Mouse (Mus musculus): Measurements from ENCODE around the gene Col28a1. TPM values are rescaled to one million over a fixed set of nuclear protein-coding genes. Genes with fewer than 3 reads are reported as not detected.

Gene Col28a1
- 0.12 and 0.17 TPM in 2 replicates for polyA plus RNA-seq (2015; fragmentation: Nextera tagmentation; extraction: Ambion mirVana)

DNA sequence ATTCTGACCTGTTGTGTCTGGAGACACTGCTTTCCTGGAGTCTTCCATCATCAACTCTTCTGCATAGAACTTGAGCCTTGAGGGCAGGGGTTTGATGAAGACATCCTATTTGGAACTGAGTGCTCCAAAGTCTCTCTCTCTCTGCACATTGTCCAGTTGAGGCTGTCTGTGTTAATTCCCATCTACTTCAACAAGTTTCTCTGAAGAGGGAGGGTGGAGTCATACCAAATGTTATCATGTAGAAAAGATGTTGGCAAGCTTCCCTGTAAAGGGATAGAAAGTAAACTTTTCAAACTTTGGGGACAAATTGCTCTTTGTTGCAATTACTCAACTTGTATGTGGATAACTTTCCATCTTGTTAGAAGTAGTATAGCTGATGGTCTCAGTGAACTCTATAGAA, at the start of gene Col28a1:
Gene Col28a1 (minus strand): TSS at position 101 of the 400 bp plus-strand sequence.

DNA sequence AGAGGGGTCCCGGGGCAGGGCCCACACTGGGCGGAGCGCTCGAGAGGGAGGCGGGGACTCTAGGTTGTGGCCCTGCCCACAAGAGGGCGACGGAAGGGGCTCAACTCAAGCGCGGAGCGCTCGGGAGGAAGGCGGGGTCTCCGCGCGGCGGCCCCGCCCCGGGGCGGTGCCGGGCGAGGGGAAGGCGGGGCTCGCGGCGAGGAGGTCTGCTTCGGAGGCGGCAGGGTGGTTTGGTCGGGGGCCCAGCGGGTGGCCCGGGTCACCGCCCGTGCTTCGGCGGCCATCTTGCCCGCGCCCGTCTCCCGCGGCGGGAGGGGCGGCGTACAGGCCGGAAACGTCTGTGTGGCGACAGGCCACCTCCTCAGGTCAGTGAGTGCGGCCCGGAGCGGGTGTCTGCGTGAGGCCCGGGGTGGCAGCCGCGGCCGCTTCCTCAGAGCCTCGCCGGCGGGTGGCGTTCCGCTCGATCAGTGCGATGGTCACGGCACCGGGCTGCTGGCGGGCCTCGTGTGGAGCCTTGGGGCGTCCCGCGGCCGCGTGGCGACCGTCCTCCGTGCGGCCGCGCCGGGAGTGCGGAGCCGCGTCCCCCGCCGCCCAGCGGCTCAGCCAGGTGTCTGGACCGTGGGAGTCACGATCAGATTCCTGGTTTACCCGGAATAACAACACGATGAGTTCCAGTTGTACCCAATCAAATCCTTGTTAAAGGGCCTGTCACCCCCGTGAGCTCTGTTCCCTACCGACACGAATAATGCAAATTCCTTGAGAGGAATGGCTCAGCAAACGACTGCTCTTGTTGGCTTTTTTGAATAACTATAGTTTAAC, 16.8 kb upstream of the Col28a1 start, which contains the start of gene Mios:
Gene Mios (plus strand): TSS at position 176 of the 819 bp plus-strand sequence.

Other genes with a start within 250 kb of the Col28a1 start
- gene Mios, start 16.6 kb upstream of the Col28a1 start, polyA plus RNA-seq (2015; fragmentation: Nextera tagmentation; extraction: Ambion mirVana): 14.4 and 16.2 TPM in 2 replicates
- gene Rpa3, start 66.6 kb upstream of the Col28a1 start, polyA plus RNA-seq (2015; fragmentation: Nextera tagmentation; extraction: Ambion mirVana): 148 and 184 TPM in 2 replicates
- 15.2 and 15.7 TPM in 2 replicates for gene Umad1, start 66.7 kb upstream of the Col28a1 start, polyA plus RNA-seq (2015; fragmentation: Nextera tagmentation; extraction: Ambion mirVana)
- gene Gm45062, start 66.8 kb upstream of the Col28a1 start, polyA plus RNA-seq (2015; fragmentation: Nextera tagmentation; extraction: Ambion mirVana): 0.63 and 1.4 TPM in 2 replicates